Mouse (Mus musculus) ES-E14 (cell line): ENCODE data around the gene Grid2.

Experiments
- CHD2 ChIP-seq: IDR thresholded peaks from 2 replicates; pipeline ENCODE4 v1.6.1; 2014; ENCODE audit warnings: mild to moderate bottlenecking, low read depth, low read length, inconsistent platforms
- ZC3H11A ChIP-seq: IDR thresholded peaks from 2 replicates; pipeline ENCODE4 v1.6.1; 2012; ENCODE audit warnings: low read depth, mild to moderate bottlenecking, inconsistent platforms, low read length, borderline replicate concordance

GRCm38 (mm10) chr6:63862628-63863027 is 607.0 kb downstream of the Grid2 start:
- TF ChIP-seq CHD2 (no peak), ZC3H11A (no peak)
